Comparison of ENCODE assay signal across 17 mouse cellular contexts in the genomic region with DNA sequence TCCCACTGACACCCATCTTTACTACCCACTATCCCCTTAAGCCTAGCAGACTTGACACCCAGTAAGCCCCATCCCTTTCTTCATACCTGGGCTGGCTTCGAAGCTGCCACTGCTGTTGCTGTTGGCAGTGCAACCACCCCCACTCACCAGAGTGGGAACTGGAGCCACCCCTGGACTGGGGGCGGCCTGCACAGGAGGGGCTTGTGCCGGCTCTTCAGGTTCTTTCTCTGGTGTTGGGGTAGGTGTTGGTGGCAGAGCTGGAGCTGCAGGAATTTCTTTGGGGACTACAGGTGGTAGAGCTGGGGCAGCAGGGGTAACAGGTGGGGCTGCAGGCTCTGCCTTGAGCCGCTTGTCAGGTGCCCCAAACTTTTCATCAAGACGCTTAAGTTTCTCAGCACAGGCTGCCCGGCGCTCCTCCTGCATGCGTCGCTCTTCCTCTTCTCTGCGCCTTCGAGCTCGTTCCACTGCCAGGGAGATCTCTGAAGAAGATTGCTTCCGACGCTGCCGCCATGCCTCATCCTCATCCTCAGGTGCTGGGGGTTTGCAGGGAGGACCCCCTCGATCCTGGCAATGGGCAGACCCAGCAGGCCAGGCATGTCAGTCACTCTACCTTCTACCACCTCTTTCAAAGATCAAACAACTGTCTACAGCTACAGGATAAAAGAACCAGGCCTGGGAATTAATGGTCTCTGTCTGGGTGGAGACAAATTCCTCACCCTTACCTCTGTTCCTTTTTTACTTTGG.
"Had no signal": no experiment of that assay in that cellular context is flagged by ENCODE, and none has a peak within 500 bp of the region (broad histone marks: within the 10 kb centered on the region; RNA-seq: fewer than 3 reads in every experiment).

No protein-coding gene starts in this region.

- H3K4me3 ChIP-seq: liver, embryonic 15.5 days; lung, embryonic 15.5 days; midbrain, embryonic 10.5 days; midbrain, embryonic 12.5 days; midbrain, embryonic 15.5 days; neural tube, embryonic 12.5 days had no signal

- H3K9me3 ChIP-seq: liver, embryonic 15.5 days; lung, embryonic 15.5 days; midbrain, embryonic 10.5 days; midbrain, embryonic 12.5 days; midbrain, embryonic 15.5 days; neural tube, embryonic 12.5 days had no signal

- ATAC-seq: liver, postnatal 0 days; lung, postnatal 0 days; midbrain, embryonic 15.5 days had no signal

- H3K27me3 ChIP-seq: liver, embryonic 15.5 days; lung, embryonic 15.5 days; midbrain, embryonic 12.5 days; midbrain, embryonic 15.5 days; neural tube, embryonic 12.5 days had no signal

- DNase-seq: liver, postnatal 0 days; lung, adult 2 months; retina, postnatal 1 day; right cerebral cortex, adult 18-20 months; right cerebral cortex, postnatal 25 days; right cerebral cortex, postnatal 4 days; spleen, adult 18-20 months; thymus, adult 18-20 months; thymus, postnatal 14 days; thymus, postnatal 36 days had no signal

- H3K27ac ChIP-seq: liver, embryonic 15.5 days; lung, embryonic 15.5 days; midbrain, embryonic 10.5 days; midbrain, embryonic 12.5 days; midbrain, embryonic 15.5 days; neural tube, embryonic 12.5 days had no signal

- H3K4me2 ChIP-seq: liver, embryonic 15.5 days; lung, embryonic 15.5 days; midbrain, embryonic 12.5 days; midbrain, embryonic 15.5 days; neural tube, embryonic 12.5 days had no signal

- H3K9ac ChIP-seq: liver, embryonic 15.5 days; liver, postnatal 0 days; lung, embryonic 15.5 days; midbrain, embryonic 12.5 days; midbrain, embryonic 15.5 days; neural tube, embryonic 12.5 days had no signal
